Mouse (Mus musculus): ENCODE measurements around the gene Olfr239.
"Not testable (repeated sequence)": the region's sequence is repeated elsewhere in the genome, so short reads cannot be mapped to it uniquely, and the experiment has no call there.

Olfr239 gene

GRCm38 (mm10) chr17:33191002-33191401 is at the start of gene Olfr239:
TSS of gene Olfr239 (plus strand) at chr17:33191302.
- not testable (repeated sequence) for DNase-seq (ENCODE audit: low spot score)

- DNase-seq (ENCODE audit: low spot score) = not testable (repeated sequence)
Measured at GRCm38 (mm10) chr17:33168147-33168546, 23.0 kb upstream of the Olfr239 start, which contains the start of gene Olfr55. TSS of gene Olfr55 (plus strand) at chr17:33168447.

GRCm38 (mm10) chr17:33221590-33221989 is 30.5 kb downstream of the Olfr239 start, which contains the start of gene Olfr1564:
TSS of gene Olfr1564 (minus strand) at chr17:33221690.
- DNase-seq (ENCODE audit: low spot score) = no peak

- not testable (repeated sequence) for DNase-seq (ENCODE audit: low spot score)
Measured at GRCm38 (mm10) chr17:33236646-33237045, 45.5 kb downstream of the Olfr239 start.

Measured in ovary, postnatal 14 days (tissue).